Mouse (Mus musculus): ENCODE data around the gene Gemin7. TPM values are rescaled to one million over a fixed set of nuclear protein-coding genes. Genes with fewer than 3 reads are reported as not detected.
"Not testable (repeated sequence)": the region's sequence is repeated elsewhere in the genome, so short reads cannot be mapped to it uniquely, and the experiment has no call there.

Gemin7 gene
- total and polyA plus RNA-seq, 3 experiments: 48.5 to 75.2 (median 48.6) TPM

- no peaks in the 10 kb centered on the region for H3K36me3 ChIP-seq (ENCODE audit: control insufficient read depth, insufficient read depth, low read length)
- H3K27ac ChIP-seq: no peak overlapping the region
- no peaks in the 10 kb centered on the region for H3K4me1 ChIP-seq (ENCODE audit: control insufficient read depth, insufficient read depth, low read length)
- no peak for DNase-seq
- TF ChIP-seq EP300 (IDR thresholded peaks at IDR 0.05; ENCODE audit: insufficient read depth, low read depth, low read length) (no peak), POLR2A (IDR thresholded peaks at IDR 0.05; ENCODE audit: insufficient read depth, low read depth, low read length) (no peak)
- H3K79me2 ChIP-seq (replicated peaks; ENCODE audit: control insufficient read depth, insufficient read depth, low read length): no peaks in the 10 kb centered on the region
- H3K9ac ChIP-seq (ENCODE audit: low read depth, low read length): no peak overlapping the region
- 86% methylated on average over 12 of the region's 12 CpGs for WGBS
- no peak overlapping the region for H3K4me3 ChIP-seq
- no peaks in the 10 kb centered on the region for H3K27me3 ChIP-seq (ENCODE audit: control insufficient read depth, insufficient read depth, low read length)
- intact Hi-C loops (cut with DNase I): no loop called here
These were observed 37.7 kb upstream of the Gemin7 start for GRCm38 (mm10) chr7:19615036-19615577.

- Histone ChIP-seq H3K4me1 (ENCODE audit: control insufficient read depth, insufficient read depth, low read length) (no peaks in the 10 kb centered on the region), H3K36me3 (ENCODE audit: control insufficient read depth, insufficient read depth, low read length) (no peaks in the 10 kb centered on the region), H3K9ac (ENCODE audit: low read depth, low read length) (no peak overlapping the region), H3K4me3 (no peak overlapping the region), H3K79me2 (replicated peaks; ENCODE audit: control insufficient read depth, insufficient read depth, low read length) (no peaks in the 10 kb centered on the region), H3K27ac (no peak overlapping the region), H3K27me3 (ENCODE audit: control insufficient read depth, insufficient read depth, low read length) (no peaks in the 10 kb centered on the region)
- no peak for TF ChIP-seq EP300 (IDR thresholded peaks at IDR 0.05; ENCODE audit: insufficient read depth, low read depth, low read length)
- TF ChIP-seq POLR2A (IDR thresholded peaks at IDR 0.05; ENCODE audit: insufficient read depth, low read depth, low read length): no peak
- peak; percentile 44 for TF ChIP-seq CTCF (IDR thresholded peaks at IDR 0.05)
- no peak for DNase-seq
- 83% methylated on average over 5 of the region's 5 CpGs for WGBS
- intact Hi-C loops (cut with DNase I): loop anchor here (2.0 kb wide), 1 partner anchor 20 kb away; no protein-coding TSS in a partner anchor
These were observed 33.6 kb upstream of the Gemin7 start for GRCm38 (mm10) chr7:19610969-19611368.

- Histone ChIP-seq H3K79me2 (replicated peaks; ENCODE audit: control insufficient read depth, insufficient read depth, low read length) (no peaks in the 10 kb centered on the region), H3K27ac (no peak overlapping the region), H3K36me3 (ENCODE audit: control insufficient read depth, insufficient read depth, low read length) (no peaks in the 10 kb centered on the region), H3K4me3 (no peak overlapping the region), H3K9ac (ENCODE audit: low read depth, low read length) (no peak overlapping the region), H3K27me3 (ENCODE audit: control insufficient read depth, insufficient read depth, low read length) (no peaks in the 10 kb centered on the region), H3K4me1 (ENCODE audit: control insufficient read depth, insufficient read depth, low read length) (no peaks in the 10 kb centered on the region)
- TF ChIP-seq POLR2A (IDR thresholded peaks at IDR 0.05; ENCODE audit: insufficient read depth, low read depth, low read length): no peak
- no peak for TF ChIP-seq EP300 (IDR thresholded peaks at IDR 0.05; ENCODE audit: insufficient read depth, low read depth, low read length)
- TF ChIP-seq CTCF (IDR thresholded peaks at IDR 0.05): no peak
- intact Hi-C loops (cut with DNase I): loop anchor here (2.0 kb wide), 1 partner anchor 19 kb away; no protein-coding TSS in a partner anchor
- WGBS: 88% methylated on average over 12 of the region's 12 CpGs
- no peak for DNase-seq
These were observed 32.4 kb upstream of the Gemin7 start for GRCm38 (mm10) chr7:19609641-19610332.

GRCm38 (mm10) chr7:19607291-19607690 is 29.9 kb upstream of the Gemin7 start:
- WGBS: 71% methylated on average over 5 of the region's 5 CpGs
- Histone ChIP-seq H3K36me3 (ENCODE audit: control insufficient read depth, insufficient read depth, low read length) (no peaks in the 10 kb centered on the region), H3K27me3 (ENCODE audit: control insufficient read depth, insufficient read depth, low read length) (no peaks in the 10 kb centered on the region), H3K27ac (no peak overlapping the region), H3K9ac (ENCODE audit: low read depth, low read length) (no peak overlapping the region), H3K79me2 (replicated peaks; ENCODE audit: control insufficient read depth, insufficient read depth, low read length) (0 out of 2 replicates have a peak, but pooled peaks cover 2% of the 10 kb centered on the region), H3K4me3 (no peak overlapping the region), H3K4me1 (ENCODE audit: control insufficient read depth, insufficient read depth, low read length) (no peaks in the 10 kb centered on the region)
- TF ChIP-seq EP300 (IDR thresholded peaks at IDR 0.05; ENCODE audit: insufficient read depth, low read depth, low read length): no peak
- TF ChIP-seq POLR2A (IDR thresholded peaks at IDR 0.05; ENCODE audit: insufficient read depth, low read depth, low read length): no peak
- TF ChIP-seq CTCF (IDR thresholded peaks at IDR 0.05): no peak
- intact Hi-C loops (cut with DNase I): no loop called here
- DNase-seq: no peak

- not testable (repeated sequence) for DNase-seq; H3K27me3 ChIP-seq (ENCODE audit: control insufficient read depth, insufficient read depth, low read length); H3K9ac ChIP-seq (ENCODE audit: low read depth, low read length); H3K79me2 ChIP-seq (replicated peaks; ENCODE audit: control insufficient read depth, insufficient read depth, low read length); H3K36me3 ChIP-seq (ENCODE audit: control insufficient read depth, insufficient read depth, low read length); H3K4me1 ChIP-seq (ENCODE audit: control insufficient read depth, insufficient read depth, low read length)
- 62% methylated on average over 10 of the region's 10 CpGs for WGBS
- Histone ChIP-seq H3K27ac (peak overlapping the region; percentile 88), H3K4me3 (peak overlapping the region; percentile 99)
- intact Hi-C loops (cut with DNase I): loop anchor here (2.0 kb wide), 1 partner anchor 42 kb away; the partner anchor contains the start of gene Ppp1r37
These were observed 27.3 kb upstream of the Gemin7 start for GRCm38 (mm10) chr7:19604606-19605214.
